Mouse (Mus musculus) cerebellum, postnatal 10 days (tissue): Measurements from ENCODE around the gene Camkmt.
A peak's percentile ranks its signal among the peaks of the same experiment; 100 is the strongest.

ENCODE experiments used
- DNase-seq, 2 experiments: peaks; one replicate each; pipeline ENCODE4 v3.0.0; 2021; ENCODE audit warnings: mixed read lengths in 2 of 2

Gene Camkmt

GRCm38 (mm10) chr17:85308566-85308965 is 218.2 kb downstream of the Camkmt start:
- peak; percentile 25 to 28 for DNase-seq

GRCm38 (mm10) chr17:85309046-85309445 is 218.7 kb downstream of the Camkmt start:
- DNase-seq, result peak; percentile 66 to 75

- DNase-seq, result peak; percentile 27 to 32
These were observed 221.0 kb downstream of the Camkmt start for GRCm38 (mm10) chr17:85311348-85311747.

GRCm38 (mm10) chr17:85318401-85318800 is 228.0 kb downstream of the Camkmt start:
- no peak for DNase-seq

DNA sequence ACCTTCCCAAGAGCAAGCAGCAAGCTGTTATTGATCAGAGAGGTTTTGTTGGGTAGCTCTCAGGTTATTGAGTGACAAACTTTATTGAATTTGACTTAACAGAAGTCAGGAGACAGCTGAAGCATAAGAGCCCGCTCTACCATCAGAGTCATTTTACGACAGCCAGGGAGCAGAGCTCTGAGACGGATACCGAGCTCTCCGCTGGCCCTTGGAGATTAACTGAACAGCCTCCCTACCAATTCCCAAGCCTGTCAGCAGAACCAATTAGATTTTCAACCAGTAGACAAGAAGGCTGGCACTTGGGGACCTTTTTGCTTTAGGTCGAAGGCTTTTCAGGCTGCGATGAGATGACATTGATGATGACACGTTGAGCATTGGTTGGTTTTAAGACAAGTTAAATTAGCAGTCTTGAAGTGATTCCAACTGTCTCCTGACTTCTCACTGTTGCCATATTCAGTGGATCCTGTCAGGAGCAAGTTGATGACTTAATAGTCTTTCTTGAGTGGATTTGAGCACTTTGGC is 229.5 kb downstream of the Camkmt start:
- no peak for DNase-seq

DNA sequence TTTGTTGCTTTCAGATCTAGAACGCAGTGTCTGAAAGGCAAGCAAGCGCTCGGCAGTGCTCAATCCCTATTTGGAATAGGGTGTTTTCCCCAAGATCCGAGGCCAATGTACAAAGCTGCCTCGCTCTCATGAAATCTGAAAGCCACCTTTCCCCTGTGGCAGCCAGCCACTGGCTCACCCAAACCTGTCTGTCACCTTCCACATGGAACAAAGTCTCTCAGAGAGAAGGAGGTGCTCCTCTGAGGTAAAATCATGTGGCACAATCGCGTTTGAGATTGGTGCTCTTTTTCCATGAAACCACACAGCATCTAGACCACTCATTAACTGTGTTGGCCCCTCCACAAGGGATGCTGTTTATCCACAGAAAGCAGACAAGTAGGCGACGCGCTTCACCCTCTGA is 238.5 kb downstream of the Camkmt start:
- no peak for DNase-seq

DNA sequence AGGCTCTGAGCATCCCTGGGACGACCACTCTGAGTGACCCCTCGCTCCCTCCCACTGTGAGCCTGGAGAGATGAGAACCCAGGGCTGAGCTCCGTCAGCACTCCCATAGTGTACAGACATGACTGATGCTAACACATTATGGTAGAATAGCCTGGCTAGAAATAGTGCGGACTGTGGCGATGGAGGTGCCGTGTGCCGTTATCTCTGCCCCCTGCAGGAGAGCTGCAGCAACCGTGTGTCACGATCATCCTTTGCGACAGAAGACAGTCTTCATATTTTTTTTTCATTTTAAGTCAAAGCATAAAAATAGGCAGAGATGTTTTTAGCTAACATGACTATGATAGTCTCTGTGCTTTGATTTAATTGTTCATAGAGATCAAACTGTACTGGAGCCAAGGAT is 245.1 kb downstream of the Camkmt start:
- DNase-seq, result no peak

DNA sequence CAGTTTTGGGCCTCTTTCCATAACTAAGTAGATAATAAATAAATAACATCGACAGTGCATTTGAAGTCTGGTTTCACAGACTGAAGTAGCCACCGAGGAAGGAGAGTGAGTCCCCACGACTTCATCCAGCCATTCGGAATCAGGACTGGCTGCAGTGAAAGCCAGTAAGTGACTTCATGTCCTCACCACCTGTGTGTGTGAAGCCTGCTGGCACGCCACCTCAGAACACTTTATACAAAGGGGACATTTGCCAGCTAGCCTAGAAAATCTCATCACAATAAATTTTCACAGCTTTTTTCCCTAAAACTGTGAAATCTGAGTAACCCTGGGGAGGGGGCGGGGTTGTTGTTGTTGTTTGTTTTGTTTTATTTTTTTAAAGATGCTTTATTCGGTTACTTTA is 247.3 kb downstream of the Camkmt start:
- no peak for DNase-seq

DNA sequence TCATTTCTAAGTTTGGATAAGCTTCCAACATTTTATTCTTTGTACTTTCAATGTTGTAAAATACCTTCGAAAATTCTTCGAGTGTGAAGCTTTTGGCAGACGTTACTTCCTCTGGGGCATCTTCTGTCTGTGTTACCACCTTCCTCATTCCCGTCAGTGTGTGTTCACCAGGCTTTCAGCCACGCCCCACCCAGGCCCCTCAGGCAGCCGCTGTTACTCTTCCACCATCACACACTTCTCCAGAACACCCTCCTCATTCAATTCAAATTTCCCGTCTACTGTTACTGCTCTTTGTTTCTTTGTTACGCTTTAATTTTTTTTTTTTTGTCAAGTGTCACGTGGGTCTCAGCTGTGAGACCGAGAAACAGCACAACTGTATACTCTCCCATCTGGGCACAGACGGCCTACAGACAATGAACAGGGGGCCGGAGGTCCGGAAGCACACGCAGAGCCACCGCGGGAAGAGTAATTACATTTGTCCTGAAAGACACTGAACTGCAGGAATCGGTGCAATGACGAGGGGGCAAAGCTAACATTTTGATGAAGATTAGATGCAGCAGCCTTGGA is 250.9 kb downstream of the Camkmt start:
- no peak for DNase-seq

DNA sequence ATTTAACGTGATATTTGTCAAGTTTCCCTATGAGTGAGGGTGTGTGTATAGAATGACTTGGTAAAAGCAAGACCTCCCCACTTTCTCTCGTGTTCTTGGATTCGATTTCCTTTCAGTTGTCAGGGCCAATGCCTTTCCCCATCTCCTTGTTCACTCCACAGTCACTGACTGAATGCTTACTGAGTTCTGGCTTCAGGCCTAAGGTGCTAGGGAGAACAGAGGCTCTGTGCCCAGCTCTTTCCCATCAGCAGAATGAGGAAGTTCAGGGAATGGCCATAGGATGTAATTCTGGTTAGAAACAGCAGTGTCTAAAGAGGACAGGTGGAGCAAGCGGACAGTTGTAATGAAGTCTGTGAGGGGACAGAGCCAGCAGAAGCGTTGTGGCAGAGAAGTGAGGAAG is 252.1 kb downstream of the Camkmt start:
- peak; percentile 42 to 67 for DNase-seq

DNA sequence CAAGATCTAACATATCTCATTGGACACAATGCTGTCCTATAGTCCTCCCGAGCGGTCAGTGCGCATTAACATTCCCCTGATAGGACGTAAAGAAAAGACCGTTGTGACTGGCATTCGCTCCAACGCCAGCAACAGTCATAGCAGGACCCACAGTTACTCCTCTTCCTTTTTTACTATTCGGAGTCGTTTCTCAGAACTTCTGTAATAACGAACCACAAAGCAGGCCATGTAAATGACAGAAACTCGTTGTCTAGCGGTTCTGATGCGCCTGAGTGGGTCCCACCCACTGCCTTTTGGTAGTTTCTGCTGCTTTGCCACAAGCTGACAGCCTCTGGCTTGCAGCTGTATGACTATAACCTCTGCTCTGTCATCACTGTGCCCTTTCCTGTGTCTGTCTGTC is 253.1 kb downstream of the Camkmt start:
- no peak for DNase-seq

DNA sequence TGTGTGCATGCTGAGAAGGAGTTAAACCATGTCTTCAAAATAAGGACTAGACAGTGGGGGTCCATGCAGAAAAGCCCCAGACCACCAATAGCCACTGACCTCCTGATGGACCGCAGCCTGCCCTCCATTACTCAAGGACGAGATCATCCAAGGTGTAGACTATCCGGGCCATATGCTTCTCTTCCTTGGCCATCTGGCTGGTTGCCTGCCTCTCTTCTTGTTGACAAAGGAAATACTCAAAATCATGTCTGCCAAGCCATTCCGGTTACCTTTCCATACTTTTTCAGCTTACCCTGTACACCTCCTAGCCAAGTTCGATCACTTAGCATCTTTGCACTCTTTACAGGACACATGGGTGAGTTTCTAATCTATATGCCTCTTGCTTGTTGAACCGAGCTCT is 256.3 kb downstream of the Camkmt start:
- peak; percentile 72 to 77 for DNase-seq

DNA sequence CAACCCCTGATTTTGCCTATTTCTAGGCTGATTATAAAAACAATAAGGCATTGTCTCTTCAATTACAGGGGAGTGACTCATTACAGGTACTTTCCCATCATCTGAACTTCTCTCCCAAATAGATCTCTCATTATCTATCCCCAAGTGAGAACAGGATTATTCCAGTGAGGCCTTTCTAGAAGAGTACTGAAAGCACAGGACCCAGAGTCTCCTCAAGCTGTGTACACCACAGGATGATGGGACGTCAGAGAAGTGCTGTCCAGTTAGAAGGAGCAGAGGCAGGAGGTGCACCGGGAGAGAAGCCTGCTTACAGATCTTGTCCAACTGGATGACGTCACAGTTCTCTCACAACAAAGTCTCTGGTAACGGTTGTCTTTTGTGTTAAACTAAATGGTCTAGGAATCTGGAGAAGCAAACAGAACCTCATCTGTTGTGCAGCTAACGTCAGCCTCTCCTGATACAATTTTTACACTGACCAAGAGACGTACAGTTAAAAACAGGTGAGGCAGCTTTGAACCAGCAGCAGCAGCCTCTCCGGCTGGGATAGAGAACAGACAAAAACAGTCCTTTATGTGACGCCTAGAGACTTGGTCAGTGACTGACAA is 259.1 kb downstream of the Camkmt start:
- no peak for DNase-seq

DNA sequence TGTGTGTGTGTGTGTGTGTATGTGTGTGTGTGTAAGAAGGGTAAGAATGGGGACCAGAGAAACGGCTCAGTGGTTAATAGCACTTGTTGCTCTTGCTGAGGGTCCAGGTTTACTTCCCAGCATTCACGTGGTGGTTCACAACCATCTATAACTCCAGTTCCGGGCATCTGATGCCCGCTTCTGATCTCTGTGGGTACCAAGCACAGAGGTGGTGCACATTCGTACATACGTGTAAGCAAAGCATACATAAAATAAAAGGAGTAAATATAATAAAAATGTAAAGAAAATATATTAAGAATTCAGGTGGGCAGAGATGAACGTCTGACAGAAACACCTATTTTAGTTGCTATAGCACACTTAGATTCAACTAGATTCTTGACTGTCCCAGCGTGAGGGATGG is 260.9 kb downstream of the Camkmt start:
- DNase-seq, result no peak

DNA sequence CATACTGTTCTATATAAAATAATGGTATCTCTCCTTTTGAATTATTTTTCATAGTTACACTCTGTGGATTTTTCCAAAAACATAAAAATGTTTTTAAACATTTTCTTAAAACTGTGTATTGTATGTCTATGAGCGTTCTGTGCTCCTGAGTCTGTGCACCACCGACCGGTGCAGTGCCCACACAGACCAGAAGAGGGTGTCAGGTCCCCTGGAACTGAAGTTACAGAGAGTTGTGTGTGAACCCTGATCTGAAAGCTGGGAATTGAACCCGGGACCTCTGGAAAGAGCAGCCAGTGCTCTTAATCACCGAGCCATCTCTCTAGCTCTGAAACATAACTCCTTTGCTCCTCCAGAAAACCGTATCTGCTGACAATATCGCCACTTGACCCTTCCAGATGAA is 262.4 kb downstream of the Camkmt start:
- peak; percentile 50 to 52 for DNase-seq

DNA sequence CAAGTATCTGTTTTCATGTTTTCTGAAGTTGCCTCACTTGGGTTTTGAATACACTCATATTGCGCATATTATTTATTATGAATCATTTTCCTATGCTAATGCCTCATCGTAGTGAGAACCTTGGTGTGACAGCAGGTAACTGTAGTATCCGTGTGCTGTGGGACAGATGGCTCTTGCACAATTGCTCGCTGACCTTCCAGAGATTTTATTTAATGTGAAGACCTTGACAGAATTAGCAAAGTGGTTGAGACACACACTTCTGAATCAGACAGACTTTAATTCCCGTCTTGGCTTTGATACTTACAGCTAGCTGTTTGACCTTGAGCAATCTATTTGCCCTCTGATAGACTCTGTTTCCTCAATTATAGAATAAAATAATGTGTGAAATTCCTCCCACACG is 262.8 kb downstream of the Camkmt start:
- DNase-seq, result peak; percentile 18 to 27

DNA sequence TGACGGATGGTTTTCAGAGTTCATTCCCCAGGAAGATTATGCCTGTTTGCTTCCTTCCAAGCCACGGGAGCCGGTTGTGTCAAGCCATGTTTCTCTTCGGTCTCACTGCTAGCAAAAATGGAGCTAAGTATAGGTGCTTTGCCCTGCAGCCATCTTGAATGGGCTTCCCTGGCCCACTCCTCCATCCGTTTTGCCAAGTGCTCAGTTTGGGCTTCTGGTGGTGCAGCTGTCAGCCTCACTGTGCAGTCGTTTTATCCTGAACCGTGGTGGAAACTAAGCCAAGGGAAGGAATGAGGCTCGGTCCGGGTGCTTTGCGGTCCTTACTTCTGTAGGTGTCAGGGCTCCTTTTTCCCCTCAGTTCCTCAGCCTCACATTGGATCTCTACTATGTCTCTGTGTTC is 263.3 kb downstream of the Camkmt start:
- peak; percentile 65 to 73 for DNase-seq

DNA sequence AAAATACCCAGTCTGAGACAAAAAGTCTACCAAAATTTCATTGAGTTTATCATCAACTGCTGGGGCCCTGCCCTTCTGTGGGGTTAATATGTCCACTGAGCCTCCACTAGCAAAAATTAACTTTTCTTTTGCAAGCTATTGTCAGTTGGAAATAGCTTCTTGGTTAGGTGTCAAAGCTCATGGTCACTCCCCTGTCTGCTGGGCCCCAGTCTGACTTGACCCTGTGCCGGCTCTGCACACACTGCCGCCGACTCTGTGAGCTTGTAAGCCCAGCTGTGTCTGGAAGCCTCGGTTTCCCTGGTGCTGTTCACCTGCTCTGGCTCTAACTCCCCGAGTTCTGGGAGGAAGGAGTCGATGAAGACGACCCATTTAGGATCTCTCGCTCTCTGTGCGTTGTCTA is 265.0 kb downstream of the Camkmt start:
- no peak for DNase-seq

- no peak for DNase-seq
These were observed 270.7 kb downstream of the Camkmt start for GRCm38 (mm10) chr17:85361006-85361405.

DNA sequence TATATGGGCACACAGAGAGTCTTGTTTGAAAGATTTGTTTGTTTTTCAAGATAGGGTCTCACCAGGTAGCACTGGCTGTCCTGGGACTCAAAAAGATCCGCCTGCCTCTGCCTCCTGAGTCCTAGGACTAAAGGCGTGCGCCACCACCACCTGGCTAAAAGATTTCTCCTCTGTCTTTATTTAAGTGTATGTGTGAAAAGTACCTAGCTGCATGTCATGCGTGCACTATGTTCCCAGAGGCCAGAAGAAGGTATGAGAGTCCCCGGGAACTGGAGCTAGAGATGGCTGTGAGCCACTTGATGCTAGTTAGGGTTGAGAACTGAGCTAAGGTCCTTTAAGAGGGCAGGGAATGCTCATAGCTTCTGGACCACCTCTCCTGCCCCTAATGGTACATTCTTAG is 277.0 kb downstream of the Camkmt start:
- no peak for DNase-seq

GRCm38 (mm10) chr17:85368776-85369175 is 278.4 kb downstream of the Camkmt start:
- DNase-seq, result peak in 1 of 2 experiments; percentile 16

- no peak for DNase-seq
These were observed 281.7 kb downstream of the Camkmt start for GRCm38 (mm10) chr17:85372076-85372475.

GRCm38 (mm10) chr17:85372523-85372922 is 282.2 kb downstream of the Camkmt start:
- no peak for DNase-seq

DNA sequence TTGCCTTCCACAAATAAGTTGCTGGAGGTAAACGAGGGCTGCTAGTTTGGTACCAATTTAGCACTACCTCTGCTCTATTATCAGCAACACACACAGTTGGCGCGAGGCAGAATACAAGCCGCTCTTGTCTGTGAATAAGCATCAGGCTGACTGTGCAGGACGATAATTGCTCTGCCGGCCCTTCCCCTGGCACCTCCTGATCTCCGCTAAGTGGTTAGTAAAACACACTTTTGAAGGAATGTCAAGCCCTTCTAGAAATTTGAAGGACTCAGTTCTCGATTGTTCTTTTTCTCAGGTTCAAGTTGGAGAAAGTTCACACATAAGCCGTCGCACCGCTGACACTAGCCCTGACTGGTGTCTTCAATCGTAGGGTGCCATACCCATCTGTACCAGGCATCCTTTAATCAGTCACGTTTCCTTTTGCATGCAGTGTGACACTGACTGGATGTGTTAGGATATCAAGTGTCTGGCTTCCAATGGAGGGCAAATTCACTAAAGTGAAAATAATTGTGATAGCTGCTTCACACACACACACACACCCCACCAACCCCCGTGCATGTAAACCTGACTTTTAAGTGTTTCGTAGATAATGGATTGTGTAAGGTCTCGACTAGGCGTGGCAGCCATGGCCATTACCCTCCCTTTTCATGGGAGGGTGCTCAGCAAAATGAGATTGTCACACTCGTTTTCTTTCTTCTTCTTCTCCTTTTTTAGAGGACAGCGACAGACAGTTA is 283.9 kb downstream of the Camkmt start:
- DNase-seq, result no peak
